Mouse (Mus musculus) splenic B cell, adult 2 months (primary cell): Measurements from ENCODE around the gene Elobl.

Experiments
- DNase-seq: peaks from one replicate; pipeline ENCODE4 v3.0.0-alpha.2; 2011; ENCODE audit warnings: low read depth, low spot score
- H3K27me3 ChIP-seq: 2 replicates; pipeline ENCODE4 v1.6.1; 2012; ENCODE audit warnings: mild to moderate bottlenecking, low read length, moderate library complexity, mixed read lengths; ENCODE audit not compliant: control insufficient read depth, poor library complexity, insufficient read depth, severe bottlenecking
- H3K36me3 ChIP-seq: 2 replicates; pipeline ENCODE4 v1.6.1; 2012; ENCODE audit warnings: mild to moderate bottlenecking, low read length, moderate library complexity, mixed read lengths; ENCODE audit not compliant: control insufficient read depth, poor library complexity, insufficient read depth, severe bottlenecking

The Elobl gene

GRCm38 (mm10) chr11:88958851-88959250 is 7.9 kb downstream of the Elobl start:
- no peaks in the 10 kb centered on the region for H3K36me3 ChIP-seq
- DNase-seq, result no peak
- H3K27me3 ChIP-seq, result no peaks in the 10 kb centered on the region

GRCm38 (mm10) chr11:88955217-88955969 is 11.3 kb downstream of the Elobl start, which contains the start of gene Scpep1:
Gene Scpep1, minus strand, starts transcription at chr11:88955465.
- peak; percentile 99 for DNase-seq
- no peaks in the 10 kb centered on the region for H3K27me3 ChIP-seq
- H3K36me3 ChIP-seq, result no peaks in the 10 kb centered on the region

GRCm38 (mm10) chr11:88954803-88955202 is 11.9 kb downstream of the Elobl start:
- no peaks in the 10 kb centered on the region for H3K27me3 ChIP-seq
- DNase-seq, result peak; percentile 91
- H3K36me3 ChIP-seq, result no peaks in the 10 kb centered on the region

GRCm38 (mm10) chr11:88953582-88953981 is 13.1 kb downstream of the Elobl start:
- peaks cover 3% of the 10 kb centered on the region; the same call in 1 of the 2 replicates for H3K36me3 ChIP-seq
- DNase-seq, result no peak
- no peaks in the 10 kb centered on the region for H3K27me3 ChIP-seq

- no peaks in the 10 kb centered on the region for H3K27me3 ChIP-seq
- H3K36me3 ChIP-seq, result peaks cover 5% of the 10 kb centered on the region; the same call in 1 of the 2 replicates
- no peak for DNase-seq
Observed at GRCm38 (mm10) chr11:88952117-88952516, 14.6 kb downstream of the Elobl start.

- peaks cover 5% of the 10 kb centered on the region; the same call in 1 of the 2 replicates for H3K36me3 ChIP-seq
Observed at GRCm38 (mm10) chr11:88951576-88951975, 15.2 kb downstream of the Elobl start.

GRCm38 (mm10) chr11:88950640-88951250 is 16.0 kb downstream of the Elobl start:
- DNase-seq, result peak; percentile 34
- H3K36me3 ChIP-seq, result peaks cover 7% of the 10 kb centered on the region
- no peaks in the 10 kb centered on the region for H3K27me3 ChIP-seq

More at GRCm38 (mm10) chr11:88951576-88951975, 15.2 kb downstream of the Elobl start:
- H3K27me3 ChIP-seq, result no peaks in the 10 kb centered on the region
- no peak for DNase-seq

GRCm38 (mm10) chr11:88949802-88950639 is 16.7 kb downstream of the Elobl start:
- DNase-seq, result peak; percentile 54
- peaks cover 7% of the 10 kb centered on the region for H3K36me3 ChIP-seq
- H3K27me3 ChIP-seq, result no peaks in the 10 kb centered on the region

GRCm38 (mm10) chr11:88948896-88949295 is 17.8 kb downstream of the Elobl start:
- Histone ChIP-seq H3K27me3 (no peaks in the 10 kb centered on the region), H3K36me3 (peaks cover 7% of the 10 kb centered on the region)
- no peak for DNase-seq

GRCm38 (mm10) chr11:88945971-88946585 is 20.7 kb downstream of the Elobl start:
- Histone ChIP-seq H3K36me3 (peaks cover 10% of the 10 kb centered on the region), H3K27me3 (no peaks in the 10 kb centered on the region)
- peak; percentile 51 for DNase-seq

- Histone ChIP-seq H3K27me3 (no peaks in the 10 kb centered on the region), H3K36me3 (peaks cover 10% of the 10 kb centered on the region)
- no peak for DNase-seq
Observed at GRCm38 (mm10) chr11:88941489-88941888, 25.2 kb downstream of the Elobl start.

GRCm38 (mm10) chr11:88939634-88940033 is 27.1 kb downstream of the Elobl start:
- no peaks in the 10 kb centered on the region for H3K27me3 ChIP-seq
- DNase-seq, result no peak
- peaks cover 10% of the 10 kb centered on the region for H3K36me3 ChIP-seq

GRCm38 (mm10) chr11:88938770-88939169 is 28.0 kb downstream of the Elobl start:
- no peak for DNase-seq
- Histone ChIP-seq H3K36me3 (peaks cover 12% of the 10 kb centered on the region), H3K27me3 (no peaks in the 10 kb centered on the region)

- H3K36me3 ChIP-seq, result peaks cover 14% of the 10 kb centered on the region
- no peak for DNase-seq
- no peaks in the 10 kb centered on the region for H3K27me3 ChIP-seq
Observed at GRCm38 (mm10) chr11:88937886-88938285, 28.8 kb downstream of the Elobl start.
